Mouse (Mus musculus): ENCODE measurements around the gene Eps8l1. TPM values are rescaled to one million over a fixed set of nuclear protein-coding genes. Genes with fewer than 3 reads are reported as not detected.

The Eps8l1 gene
- polyA plus RNA-seq, 1 experiment from 2014 or later: 5.4 TPM

- no peak overlapping the region for H3K4me3 ChIP-seq
- 89% methylated on average over 6 of the region's 6 CpGs for WGBS
- H3K27ac ChIP-seq: no peak overlapping the region
- H3K27me3 ChIP-seq (ENCODE audit: low read depth, poor library complexity, severe bottlenecking): no peaks in the 10 kb centered on the region
- no peak for DNase-seq (ENCODE audit: low spot score)
- no peaks in the 10 kb centered on the region for H3K9me3 ChIP-seq (replicated peaks)
- peaks cover 100% of the 10 kb centered on the region for H3K36me3 ChIP-seq
- H3K4me1 ChIP-seq: no peaks in the 10 kb centered on the region
Observed at GRCm38 (mm10) chr7:4491308-4491707, 30.8 kb downstream of the Eps8l1 start.

- H3K36me3 ChIP-seq: peaks cover 100% of the 10 kb centered on the region
- no peak for DNase-seq (ENCODE audit: low spot score)
- no peak overlapping the region for H3K4me3 ChIP-seq
- no peaks in the 10 kb centered on the region for H3K9me3 ChIP-seq (replicated peaks)
- WGBS: 84% methylated on average over 13 of the region's 13 CpGs
- no peaks in the 10 kb centered on the region for H3K27me3 ChIP-seq (ENCODE audit: low read depth, poor library complexity, severe bottlenecking)
- H3K4me1 ChIP-seq: no peaks in the 10 kb centered on the region
- H3K27ac ChIP-seq: no peak overlapping the region
Observed at GRCm38 (mm10) chr7:4492284-4493224, 32.1 kb downstream of the Eps8l1 start.

- Histone ChIP-seq H3K27ac (no peak overlapping the region), H3K9me3 (replicated peaks) (no peaks in the 10 kb centered on the region), H3K27me3 (ENCODE audit: low read depth, poor library complexity, severe bottlenecking) (no peaks in the 10 kb centered on the region), H3K36me3 (peaks cover 88% of the 10 kb centered on the region), H3K4me1 (peaks cover 11% of the 10 kb centered on the region), H3K4me3 (no peak overlapping the region)
- 89% methylated on average over 1 of the region's 1 CpGs for WGBS
- no peak for DNase-seq (ENCODE audit: low spot score)
Observed at GRCm38 (mm10) chr7:4493991-4494390, 33.5 kb downstream of the Eps8l1 start.

- peaks cover 66% of the 10 kb centered on the region for H3K36me3 ChIP-seq
- WGBS: 93% methylated on average over 3 of the region's 3 CpGs
- no peak for DNase-seq (ENCODE audit: low spot score)
- peaks cover 26% of the 10 kb centered on the region for H3K4me1 ChIP-seq
- H3K27ac ChIP-seq: no peak overlapping the region
- no peaks in the 10 kb centered on the region for H3K9me3 ChIP-seq (replicated peaks)
- no peaks in the 10 kb centered on the region for H3K27me3 ChIP-seq (ENCODE audit: low read depth, poor library complexity, severe bottlenecking)
- H3K4me3 ChIP-seq: no peak overlapping the region
Observed at GRCm38 (mm10) chr7:4496468-4496867, 36.0 kb downstream of the Eps8l1 start.

- H3K4me3 ChIP-seq: no peak overlapping the region
- peaks cover 26% of the 10 kb centered on the region for H3K4me1 ChIP-seq
- no peak overlapping the region for H3K27ac ChIP-seq
- DNase-seq (ENCODE audit: low spot score): no peak
- H3K27me3 ChIP-seq (ENCODE audit: low read depth, poor library complexity, severe bottlenecking): no peaks in the 10 kb centered on the region
- 96% methylated on average over 9 of the region's 9 CpGs for WGBS
- H3K36me3 ChIP-seq: peaks cover 57% of the 10 kb centered on the region
- H3K9me3 ChIP-seq (replicated peaks): no peaks in the 10 kb centered on the region
Observed at GRCm38 (mm10) chr7:4497271-4497903, 36.9 kb downstream of the Eps8l1 start.

GRCm38 (mm10) chr7:4498251-4498650 lies 37.8 kb downstream of the Eps8l1 start:
- H3K27ac ChIP-seq: no peak overlapping the region
- H3K4me1 ChIP-seq: peaks cover 26% of the 10 kb centered on the region
- H3K27me3 ChIP-seq (ENCODE audit: low read depth, poor library complexity, severe bottlenecking): no peaks in the 10 kb centered on the region
- no peak overlapping the region for H3K4me3 ChIP-seq
- no peaks in the 10 kb centered on the region for H3K9me3 ChIP-seq (replicated peaks)
- H3K36me3 ChIP-seq: peaks cover 48% of the 10 kb centered on the region
- DNase-seq (ENCODE audit: low spot score): no peak
- WGBS: 45% methylated on average over 9 of the region's 9 CpGs

- Histone ChIP-seq H3K4me3 (0 out of 2 replicates have a peak overlapping the region, but pooled peaks have one; percentile 95), H3K27ac (no peak overlapping the region), H3K27me3 (ENCODE audit: low read depth, poor library complexity, severe bottlenecking) (no peaks in the 10 kb centered on the region), H3K4me1 (peaks cover 26% of the 10 kb centered on the region), H3K36me3 (peaks cover 40% of the 10 kb centered on the region), H3K9me3 (replicated peaks) (no peaks in the 10 kb centered on the region)
- WGBS: 94% methylated on average over 4 of the region's 4 CpGs
- no peak for DNase-seq (ENCODE audit: low spot score)
Observed at GRCm38 (mm10) chr7:4499034-4499433, 38.6 kb downstream of the Eps8l1 start.

GRCm38 (mm10) chr7:4500892-4501471 lies 40.5 kb downstream of the Eps8l1 start:
- Histone ChIP-seq H3K27me3 (ENCODE audit: low read depth, poor library complexity, severe bottlenecking) (no peaks in the 10 kb centered on the region), H3K9me3 (replicated peaks) (no peaks in the 10 kb centered on the region), H3K4me1 (peaks cover 26% of the 10 kb centered on the region), H3K27ac (peak overlapping the region; percentile 93), H3K4me3 (peak overlapping the region; percentile 95), H3K36me3 (peaks cover 21% of the 10 kb centered on the region)
- peak; percentile 68 for DNase-seq (ENCODE audit: low spot score)
- under 1% methylated on average over 52 of the region's 52 CpGs for whole genome bisulfite sequencing

GRCm38 (mm10) chr7:4501558-4502397 lies 41.3 kb downstream of the Eps8l1 start, which contains the start of gene Ppp1r12c:
TSS of gene Ppp1r12c (minus strand) at chr7:4501680.
- H3K4me3 ChIP-seq: peak within 1 kb of the TSS; percentile 95
- H3K27ac ChIP-seq: peak within 1 kb of the TSS; percentile 93
- WGBS: under 1% methylated on average over 61 of the region's 62 CpGs
- peak; percentile 92 for DNase-seq (ENCODE audit: low spot score)
- peaks cover 13% of the 10 kb centered on the region for H3K36me3 ChIP-seq
- no peaks in the 10 kb centered on the region for H3K27me3 ChIP-seq (ENCODE audit: low read depth, poor library complexity, severe bottlenecking)
- H3K9me3 ChIP-seq (replicated peaks): no peaks in the 10 kb centered on the region
- H3K4me1 ChIP-seq: peaks cover 26% of the 10 kb centered on the region

GRCm38 (mm10) chr7:4502421-4503090 lies 42.1 kb downstream of the Eps8l1 start:
- H3K4me1 ChIP-seq: peaks cover 26% of the 10 kb centered on the region
- peak overlapping the region; percentile 95 for H3K4me3 ChIP-seq
- H3K27me3 ChIP-seq (ENCODE audit: low read depth, poor library complexity, severe bottlenecking): no peaks in the 10 kb centered on the region
- peaks cover 5% of the 10 kb centered on the region for H3K36me3 ChIP-seq
- 16% methylated on average over 14 of the region's 14 CpGs for WGBS
- H3K27ac ChIP-seq: peak overlapping the region; percentile 93
- DNase-seq (ENCODE audit: low spot score): no peak
- no peaks in the 10 kb centered on the region for H3K9me3 ChIP-seq (replicated peaks)

GRCm38 (mm10) chr7:4503100-4503499 lies 42.6 kb downstream of the Eps8l1 start:
- H3K4me3 ChIP-seq: no peak overlapping the region
- DNase-seq (ENCODE audit: low spot score): no peak
- H3K27me3 ChIP-seq (ENCODE audit: low read depth, poor library complexity, severe bottlenecking): no peaks in the 10 kb centered on the region
- no peak overlapping the region for H3K27ac ChIP-seq
- H3K36me3 ChIP-seq: peaks cover 5% of the 10 kb centered on the region
- H3K4me1 ChIP-seq: peaks cover 24% of the 10 kb centered on the region
- H3K9me3 ChIP-seq (replicated peaks): no peaks in the 10 kb centered on the region
- whole genome bisulfite sequencing: 80% methylated on average over 4 of the region's 4 CpGs

- Histone ChIP-seq H3K4me1 (peaks cover 17% of the 10 kb centered on the region), H3K36me3 (peaks cover 4% of the 10 kb centered on the region), H3K27ac (no peak overlapping the region), H3K9me3 (replicated peaks) (no peaks in the 10 kb centered on the region), H3K4me3 (no peak overlapping the region), H3K27me3 (ENCODE audit: low read depth, poor library complexity, severe bottlenecking) (peaks cover 3% of the 10 kb centered on the region)
- WGBS: 81% methylated on average over 5 of the region's 5 CpGs
- DNase-seq (ENCODE audit: low spot score): no peak
Observed at GRCm38 (mm10) chr7:4503858-4504257, 43.4 kb downstream of the Eps8l1 start.
